Mouse (Mus musculus): ENCODE data around the gene Slc25a12.

- TF ChIP-seq CTCF (IDR thresholded peaks at IDR 0.05; ENCODE audit: low read depth, low read length) (no peak), POLR2A (IDR thresholded peaks at IDR 0.05; ENCODE audit: borderline replicate concordance, low read depth, low read length) (no peak)
Observed at GRCm38 (mm10) chr2:71312067-71312466, 55.5 kb downstream of the Slc25a12 start.

Data from bone marrow macrophage, adult 2 months (primary cell).